Mouse (Mus musculus): ENCODE measurements around the gene Per2. TPM values are rescaled to one million over a fixed set of nuclear protein-coding genes. Genes with fewer than 3 reads are reported as not detected.

The Per2 gene
- polyA plus RNA-seq, 1 experiment from 2014 or later, result 3.5 TPM

- 84% methylated on average over 10 of the region's 10 CpGs for WGBS
- Histone ChIP-seq H3K36me3 (peaks cover 17% of the 10 kb centered on the region; the same call in 1 of the 2 replicates), H3K9me3 (no peaks in the 10 kb centered on the region), H3K4me3 (no peak overlapping the region), H3K9ac (no peak overlapping the region), H3K4me2 (no peak overlapping the region), H3K4me1 (no peaks in the 10 kb centered on the region), H3K27ac (no peak overlapping the region), H3K27me3 (no peaks in the 10 kb centered on the region)
- ATAC-seq (ENCODE audit: insufficient number of reproducible peaks, insufficient read depth, low FRiP score, low TSS enrichment, low read depth), result no peak
These were observed 29.9 kb downstream of the Per2 start for GRCm38 (mm10) chr1:91429212-91429611.

DNA sequence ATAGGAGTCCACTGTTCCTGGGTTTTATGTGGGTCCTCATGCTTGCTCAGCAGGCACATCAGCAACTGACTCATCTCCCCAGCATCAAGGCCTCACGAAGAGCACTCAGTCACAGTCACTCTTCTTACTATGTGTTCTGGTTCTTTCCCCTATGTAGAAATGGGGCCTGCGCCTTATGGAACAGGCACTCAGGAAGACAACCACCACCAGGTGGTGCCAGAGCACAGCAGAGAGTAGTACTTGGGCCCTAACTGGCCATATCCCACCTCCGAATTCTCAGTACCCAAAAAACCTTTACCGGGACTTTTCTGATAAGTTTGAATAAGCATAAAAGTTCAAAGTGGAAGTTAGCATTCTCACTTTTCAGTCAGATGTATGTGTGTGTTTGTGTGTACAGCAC lies 30.5 kb downstream of the Per2 start:
- peaks cover 17% of the 10 kb centered on the region; the same call in 1 of the 2 replicates for H3K36me3 ChIP-seq
- H3K4me3 ChIP-seq, result no peak overlapping the region
- WGBS, result 37% methylated on average over 4 of the region's 4 CpGs
- no peak overlapping the region for H3K27ac ChIP-seq
- no peaks in the 10 kb centered on the region for H3K9me3 ChIP-seq
- H3K4me2 ChIP-seq, result no peak overlapping the region
- no peak overlapping the region; the same call in 1 of the 2 replicates for H3K9ac ChIP-seq
- no peaks in the 10 kb centered on the region for H3K27me3 ChIP-seq
- H3K4me1 ChIP-seq, result no peaks in the 10 kb centered on the region
- no peak for ATAC-seq (ENCODE audit: insufficient number of reproducible peaks, insufficient read depth, low FRiP score, low TSS enrichment, low read depth)

DNA sequence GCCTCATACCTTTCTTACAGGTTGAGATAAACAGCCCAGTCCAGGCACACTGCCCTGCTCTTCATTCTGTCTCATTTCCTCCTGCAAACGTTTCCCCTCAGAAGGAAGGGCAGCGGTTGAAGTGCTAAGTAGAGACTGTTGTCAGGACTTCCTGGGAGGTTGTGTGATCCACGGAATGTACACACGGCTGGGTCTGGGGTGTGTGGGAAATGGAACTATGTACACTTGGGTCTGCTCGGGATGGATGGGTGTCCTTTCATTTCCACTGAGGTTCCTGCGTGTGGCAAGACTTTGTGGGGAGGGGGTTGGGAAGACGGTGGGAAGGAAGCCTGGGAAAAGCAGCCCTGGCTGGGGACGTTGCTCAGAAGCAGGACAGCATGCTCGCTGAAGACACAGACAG lies 32.7 kb downstream of the Per2 start:
- Histone ChIP-seq H3K27ac (no peak overlapping the region), H3K4me3 (no peak overlapping the region), H3K4me2 (no peak overlapping the region), H3K9me3 (no peaks in the 10 kb centered on the region), H3K27me3 (no peaks in the 10 kb centered on the region), H3K4me1 (no peaks in the 10 kb centered on the region), H3K36me3 (peaks cover 14% of the 10 kb centered on the region; the same call in 1 of the 2 replicates), H3K9ac (no peak overlapping the region)
- no peak for ATAC-seq (ENCODE audit: insufficient number of reproducible peaks, insufficient read depth, low FRiP score, low TSS enrichment, low read depth)
- 79% methylated on average over 9 of the region's 9 CpGs for WGBS

DNA sequence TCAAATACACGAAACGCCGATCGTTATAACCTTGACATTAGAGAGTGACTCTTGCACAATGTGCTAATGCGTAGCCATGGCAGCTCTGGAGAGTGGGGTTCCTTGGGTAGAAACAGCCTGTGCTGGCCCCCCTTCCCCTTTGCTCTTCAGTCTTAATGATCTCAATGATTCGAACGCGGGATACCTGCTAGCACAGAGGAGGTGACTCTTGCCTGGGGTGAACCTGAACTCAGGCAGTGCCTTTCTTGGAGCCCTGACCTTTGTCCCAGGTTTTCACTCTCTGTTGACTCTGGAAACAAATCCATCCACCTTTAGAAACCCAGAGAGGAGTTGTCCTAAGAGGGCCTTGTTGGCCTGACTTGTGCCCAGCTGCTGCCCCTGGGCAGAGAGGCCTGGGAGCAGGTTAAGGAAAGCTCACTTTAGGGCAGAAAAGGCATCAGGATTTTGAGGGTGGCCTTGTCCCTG lies 38.5 kb downstream of the Per2 start:
- Histone ChIP-seq H3K4me2 (no peak overlapping the region), H3K27ac (no peak overlapping the region), H3K27me3 (no peaks in the 10 kb centered on the region), H3K9me3 (no peaks in the 10 kb centered on the region), H3K4me3 (no peak overlapping the region), H3K9ac (no peak overlapping the region), H3K4me1 (no peaks in the 10 kb centered on the region), H3K36me3 (0 out of 2 replicates have a peak, but pooled peaks cover 10% of the 10 kb centered on the region)
- 93% methylated on average over 8 of the region's 8 CpGs for WGBS
- no peak for ATAC-seq (ENCODE audit: insufficient number of reproducible peaks, insufficient read depth, low FRiP score, low TSS enrichment, low read depth)

DNA sequence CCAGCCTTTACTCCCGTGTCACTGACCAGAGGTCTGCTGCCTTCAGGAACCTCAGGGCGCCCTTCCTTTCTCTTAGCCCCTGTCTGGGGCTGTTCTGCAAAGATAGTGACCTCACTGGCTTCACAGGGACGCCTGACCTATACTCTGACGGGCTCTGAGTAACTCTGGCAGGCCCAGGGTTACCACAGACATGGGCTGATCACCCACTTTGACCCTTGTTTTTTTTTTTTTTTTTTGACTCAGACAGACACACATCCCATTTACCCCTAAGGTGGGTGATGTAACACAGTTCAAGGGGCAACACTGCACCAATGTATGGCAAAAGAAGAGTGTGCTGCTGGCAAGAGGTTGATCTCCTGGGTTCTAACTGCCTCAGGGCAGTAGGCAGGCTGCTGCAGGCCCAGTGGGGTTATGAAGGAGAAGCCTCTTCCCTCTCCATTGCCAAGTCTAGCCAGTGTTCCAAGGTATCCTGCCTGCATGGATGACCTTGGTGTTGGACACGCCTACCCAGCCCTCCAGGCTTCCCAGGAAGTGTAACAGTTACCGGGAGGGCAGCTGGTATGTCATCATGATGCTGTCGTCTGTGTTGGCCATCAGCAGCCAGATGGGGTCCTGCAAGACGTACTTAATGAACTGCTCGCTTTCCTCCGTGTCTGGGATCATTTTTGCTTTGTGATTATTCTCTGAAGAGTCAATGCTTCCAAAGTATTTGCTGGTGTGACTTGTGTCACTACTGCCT lies 39.1 kb downstream of the Per2 start:
- H3K4me3 ChIP-seq, result no peak overlapping the region
- 0 out of 2 replicates have a peak, but pooled peaks cover 10% of the 10 kb centered on the region for H3K36me3 ChIP-seq
- ATAC-seq (ENCODE audit: insufficient number of reproducible peaks, insufficient read depth, low FRiP score, low TSS enrichment, low read depth), result no peak
- H3K9me3 ChIP-seq, result no peaks in the 10 kb centered on the region
- no peaks in the 10 kb centered on the region for H3K27me3 ChIP-seq
- H3K27ac ChIP-seq, result no peak overlapping the region
- peaks cover 5% of the 10 kb centered on the region for H3K4me1 ChIP-seq
- 66% methylated on average over 10 of the region's 10 CpGs for WGBS
- no peak overlapping the region for H3K9ac ChIP-seq
- no peak overlapping the region for H3K4me2 ChIP-seq

DNA sequence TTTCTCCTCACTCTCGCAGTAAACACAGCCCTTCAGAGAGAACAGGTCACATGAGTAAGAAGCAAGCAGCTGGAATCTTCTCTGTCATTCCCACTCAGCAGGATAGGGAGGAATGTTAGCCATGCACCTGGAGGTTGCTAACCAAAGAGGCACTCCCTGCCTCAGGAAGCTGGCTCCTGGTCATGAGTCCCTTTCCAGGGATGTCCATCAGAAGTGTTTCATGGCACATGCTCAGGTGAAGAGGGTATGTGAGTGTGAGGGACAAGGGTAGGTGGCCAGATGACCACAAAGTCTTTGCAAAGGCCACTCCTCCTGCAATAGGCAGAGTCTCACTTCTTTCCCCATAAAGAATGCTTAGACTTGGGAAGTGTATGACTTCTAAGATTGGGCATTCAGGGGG lies 41.1 kb downstream of the Per2 start:
- Histone ChIP-seq H3K9me3 (no peaks in the 10 kb centered on the region), H3K4me3 (no peak overlapping the region), H3K27ac (no peak overlapping the region), H3K27me3 (no peaks in the 10 kb centered on the region), H3K4me1 (peaks cover 23% of the 10 kb centered on the region), H3K4me2 (no peak overlapping the region), H3K36me3 (0 out of 2 replicates have a peak, but pooled peaks cover 10% of the 10 kb centered on the region), H3K9ac (no peak overlapping the region)
- no peak for ATAC-seq (ENCODE audit: insufficient number of reproducible peaks, insufficient read depth, low FRiP score, low TSS enrichment, low read depth)
- WGBS, result 70% methylated on average over 1 of the region's 1 CpGs

GRCm38 (mm10) chr1:91415311-91415710 lies 43.8 kb downstream of the Per2 start:
- Histone ChIP-seq H3K9ac (peak overlapping the region; percentile 36; the same call in 1 of the 2 replicates), H3K4me2 (peak overlapping the region; percentile 99; the same call in 1 of the 2 replicates), H3K9me3 (no peaks in the 10 kb centered on the region), H3K4me3 (no peak overlapping the region), H3K4me1 (peaks cover 35% of the 10 kb centered on the region), H3K36me3 (0 out of 2 replicates have a peak, but pooled peaks cover 10% of the 10 kb centered on the region), H3K27ac (peak overlapping the region; percentile 88), H3K27me3 (no peaks in the 10 kb centered on the region)
- 78% methylated on average over 5 of the region's 5 CpGs for WGBS
- no peak for ATAC-seq (ENCODE audit: insufficient number of reproducible peaks, insufficient read depth, low FRiP score, low TSS enrichment, low read depth)

GRCm38 (mm10) chr1:91414903-91415302 lies 44.2 kb downstream of the Per2 start:
- Histone ChIP-seq H3K36me3 (0 out of 2 replicates have a peak, but pooled peaks cover 10% of the 10 kb centered on the region), H3K4me2 (peak overlapping the region; percentile 99), H3K27me3 (no peaks in the 10 kb centered on the region), H3K4me1 (peaks cover 35% of the 10 kb centered on the region), H3K4me3 (peak overlapping the region; percentile 80; the same call in 1 of the 2 replicates), H3K27ac (peak overlapping the region; percentile 88), H3K9me3 (no peaks in the 10 kb centered on the region), H3K9ac (peak overlapping the region; percentile 36; the same call in 1 of the 2 replicates)
- no peak for ATAC-seq (ENCODE audit: insufficient number of reproducible peaks, insufficient read depth, low FRiP score, low TSS enrichment, low read depth)
- WGBS, result 53% methylated on average over 4 of the region's 4 CpGs

DNA sequence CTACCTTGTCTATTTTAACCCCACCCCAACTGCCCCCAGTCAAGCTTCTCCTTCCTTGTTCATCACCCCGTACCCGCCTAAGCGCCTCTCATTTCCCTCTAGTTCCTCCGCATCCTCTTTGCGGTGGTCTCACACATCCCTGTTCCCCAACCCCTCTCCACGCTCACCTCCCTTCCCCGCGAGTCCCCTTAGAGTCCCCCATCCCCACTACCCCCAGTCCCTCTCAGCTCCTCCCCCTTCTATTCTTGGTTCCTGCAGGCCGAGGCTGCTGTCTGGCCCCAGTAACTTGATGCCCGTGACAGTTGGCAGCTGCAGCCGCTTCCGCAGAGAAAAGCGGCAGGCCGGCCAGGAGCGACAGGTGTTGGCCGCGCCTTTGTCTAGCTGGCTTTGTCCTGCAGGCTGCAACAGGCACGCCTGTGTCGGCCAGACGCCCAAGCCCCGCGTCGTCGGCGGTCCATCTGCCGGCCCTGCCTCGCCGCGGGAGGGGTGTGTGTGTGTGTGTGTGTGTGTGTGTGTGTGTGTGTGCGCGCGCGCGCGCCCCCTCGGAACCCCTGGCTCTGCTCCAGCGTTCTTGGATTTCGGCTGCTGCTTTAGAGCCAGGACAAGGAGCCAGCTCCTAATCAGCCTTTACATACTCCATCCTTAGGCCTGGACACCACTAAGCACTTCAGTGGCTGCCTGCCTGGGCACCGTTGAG lies 45.1 kb downstream of the Per2 start, which contains the start of gene Hes6:
Hes6 (minus strand) TSS at position 141 of the 697 bp plus-strand sequence.
- H3K4me1 ChIP-seq, result peaks cover 35% of the 10 kb centered on the region
- H3K9me3 ChIP-seq, result no peaks in the 10 kb centered on the region
- H3K9ac ChIP-seq, result peak within 1 kb of the TSS; percentile 87
- H3K27ac ChIP-seq, result peak within 1 kb of the TSS; percentile 88
- H3K36me3 ChIP-seq, result 0 out of 2 replicates have a peak, but pooled peaks cover 7% of the 10 kb centered on the region
- ATAC-seq (ENCODE audit: insufficient number of reproducible peaks, insufficient read depth, low FRiP score, low TSS enrichment, low read depth), result 0 out of 2 replicates have a peak, but pooled peaks have one; percentile 40
- WGBS, result under 1% methylated on average over 36 of the region's 39 CpGs
- H3K27me3 ChIP-seq, result no peaks in the 10 kb centered on the region
- peak within 1 kb of the TSS; percentile 80 for H3K4me3 ChIP-seq
- H3K4me2 ChIP-seq, result peak within 1 kb of the TSS; percentile 99

- H3K4me3 ChIP-seq, result peak overlapping the region; percentile 80
- WGBS, result under 1% methylated on average over 14 of the region's 14 CpGs
- 0 out of 2 replicates have a peak, but pooled peaks cover 7% of the 10 kb centered on the region for H3K36me3 ChIP-seq
- no peaks in the 10 kb centered on the region for H3K9me3 ChIP-seq
- peaks cover 35% of the 10 kb centered on the region for H3K4me1 ChIP-seq
- peak; percentile 26; the same call in 1 of the 2 replicates for ATAC-seq (ENCODE audit: insufficient number of reproducible peaks, insufficient read depth, low FRiP score, low TSS enrichment, low read depth)
- peak overlapping the region; percentile 88 for H3K27ac ChIP-seq
- H3K4me2 ChIP-seq, result peak overlapping the region; percentile 99
- H3K27me3 ChIP-seq, result no peaks in the 10 kb centered on the region
- peak overlapping the region; percentile 73 for H3K9ac ChIP-seq
These were observed 45.6 kb downstream of the Per2 start for GRCm38 (mm10) chr1:91413536-91413897.

DNA sequence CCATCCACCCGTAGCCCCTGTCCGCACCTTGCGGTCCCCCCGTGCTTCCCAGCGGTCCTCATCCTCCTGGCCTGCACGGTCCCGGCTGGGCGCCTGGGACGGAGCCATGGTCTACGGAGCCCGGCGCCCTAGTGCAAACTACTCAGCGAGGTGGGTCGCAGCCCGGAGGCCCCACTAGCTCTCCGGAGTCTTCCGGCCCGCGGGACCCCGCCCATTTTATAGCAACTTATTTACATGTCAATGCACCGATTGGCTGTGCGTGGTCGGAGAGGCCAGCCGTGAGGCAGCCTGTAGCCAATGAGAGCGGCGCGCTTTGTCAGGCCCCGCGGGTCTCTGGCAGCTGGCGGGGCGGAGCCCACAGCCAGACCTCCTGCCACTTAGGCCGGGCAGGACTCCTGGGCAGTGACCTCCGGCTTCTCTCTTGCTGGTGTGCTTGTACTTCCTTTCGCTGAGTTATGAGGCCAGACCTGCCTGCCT lies 46.1 kb downstream of the Per2 start:
- H3K27ac ChIP-seq, result peak overlapping the region; percentile 88
- WGBS, result under 1% methylated on average over 34 of the region's 34 CpGs

More for the DNA sequence above, 46.1 kb downstream of the Per2 start:
- Histone ChIP-seq H3K4me2 (peak overlapping the region; percentile 99), H3K9me3 (no peaks in the 10 kb centered on the region), H3K36me3 (0 out of 2 replicates have a peak, but pooled peaks cover 6% of the 10 kb centered on the region), H3K9ac (peak overlapping the region; percentile 87), H3K4me3 (peak overlapping the region; percentile 80), H3K27me3 (no peaks in the 10 kb centered on the region), H3K4me1 (peaks cover 35% of the 10 kb centered on the region)
- ATAC-seq (ENCODE audit: insufficient number of reproducible peaks, insufficient read depth, low FRiP score, low TSS enrichment, low read depth), result peak; percentile 88
